In genomic region chr10:13007876-13008736, GRCm38 (mm10) we compare ENCODE assay signal across 8 mouse cellular contexts. TPM values are rescaled to one million over a fixed set of nuclear protein-coding genes. Genes with fewer than 3 reads are reported as not detected.
DNase-seq lines count a peak whose midpoint lies in the region; ATAC-seq lines count a peak whose summit lies in the region.

No protein-coding gene starts in this region.

- 3% methylated on average over 52 of the region's 52 CpGs for WGBS in lung, embryonic 16.5 days

- peak overlapping the region; percentile 64 for H3K27ac ChIP-seq in lung, embryonic 16.5 days (ENCODE audit: low read length)

- H3K27me3 ChIP-seq in lung, embryonic 16.5 days (ENCODE audit: control insufficient read depth, insufficient read depth, low read depth, low read length) = no peaks in the 10 kb centered on the region

- peak overlapping the region; percentile 65 for H3K4me3 ChIP-seq in lung, embryonic 16.5 days (ENCODE audit: low read length)

- H3K9me3 ChIP-seq in lung, embryonic 16.5 days (ENCODE audit: control insufficient read depth, low read length) = no peaks in the 10 kb centered on the region

- DNase-seq in MEL-GATA-1-ER (ENCODE audit: extremely low read depth, low read depth) = peak; percentile 99
- DNase-seq in cerebellum, adult 8-10 months = peak; percentile 92
- peak; percentile 97 for DNase-seq in forelimb bud, embryonic 11.5 days (ENCODE audit: low read depth, low spot score)
- peak; percentile 88 for DNase-seq in layer of hippocampus, adult 9-10 months (ENCODE audit: low spot score)
- peak; percentile 82 for DNase-seq in ovary, postnatal 10 days (ENCODE audit: low spot score)
- DNase-seq in thymus, postnatal 10 days (ENCODE audit: low spot score in 2 of 2) = peak; percentile 90 to 91

- no peaks in the 10 kb centered on the region; the same call in 1 of the 2 replicates for H3K36me3 ChIP-seq in lung, embryonic 16.5 days (ENCODE audit: control insufficient read depth, insufficient read depth, low read length)

- ATAC-seq in hematopoietic stem cell, adult 5-6 weeks (replicated peaks in 1 of 2; ENCODE audit: insufficient read depth in 1 of 2, low FRiP score in 2 of 2, low TSS enrichment in 1 of 2, low read depth in 1 of 2, poor library complexity in 2 of 2, severe bottlenecking in 2 of 2) = peak; percentile 99 to 100
- peak; percentile 100 for ATAC-seq in lung, embryonic 16.5 days (ENCODE audit: low read depth)

- H3K4me2 ChIP-seq in lung, embryonic 16.5 days (ENCODE audit: low read depth, low read length) = peak overlapping the region; percentile 89

- peak overlapping the region; percentile 76 for H3K9ac ChIP-seq in lung, embryonic 16.5 days (ENCODE audit: low read length)

- peaks cover 10% of the 10 kb centered on the region for H3K4me1 ChIP-seq in lung, embryonic 16.5 days (replicated peaks; ENCODE audit: control insufficient read depth, insufficient read depth, low read length)

RNA-seq across cellular contexts. Expression of gene Sf3b5, which starts 3.0 kb away (rescaled TPM):
- 11.6 and 14.0 TPM in 2 replicates for total RNA-seq in hematopoietic stem cell, adult 5-6 weeks (2017)
- 34.5 TPM in 2 replicates for polyA plus RNA-seq in lung, embryonic 16.5 days (2015; fragmentation: Nextera tagmentation; extraction: Ambion mirVana)

RNA-seq across cellular contexts. Expression of gene Stx11, which starts 44.0 kb away (rescaled TPM):
- 5.4 and 5.8 TPM in 2 replicates for total RNA-seq in hematopoietic stem cell, adult 5-6 weeks (2017)
- polyA plus RNA-seq in lung, embryonic 16.5 days (2015; fragmentation: Nextera tagmentation; extraction: Ambion mirVana) = 2.2 and 2.7 TPM in 2 replicates

RNA-seq across cellular contexts. Expression of gene Plagl1, which starts 52.2 kb away (rescaled TPM):
- 1.7 TPM in 1 of 2 replicates, not detected in the other for total RNA-seq in hematopoietic stem cell, adult 5-6 weeks (2017)
- 142 and 145 TPM in 2 replicates for polyA plus RNA-seq in lung, embryonic 16.5 days (2015; fragmentation: Nextera tagmentation; extraction: Ambion mirVana)

Comparison
In these comparisons a context has a peak if more than half of its experiments do, and no peak if none do; other contexts are left out.
1. Peak in every context shown above with its lines: DNase-seq, ATAC-seq, H3K4me3 ChIP-seq and H3K27ac ChIP-seq.